Mouse (Mus musculus) neutrophil, adult 65 days (primary cell): ENCODE results near the gene 4930415O20Rik. TPM values are rescaled to one million over a fixed set of nuclear protein-coding genes. Genes with fewer than 3 reads are reported as not detected.

Source experiments
- total RNA-seq: library from RNA; stranded (reverse); gene quantifications from 2 replicates; pipeline ENCODE4 v1.2.4, GENCODE M21; 2023

4930415O20Rik gene
- total RNA-seq: not detected in 2 replicates

DNA sequence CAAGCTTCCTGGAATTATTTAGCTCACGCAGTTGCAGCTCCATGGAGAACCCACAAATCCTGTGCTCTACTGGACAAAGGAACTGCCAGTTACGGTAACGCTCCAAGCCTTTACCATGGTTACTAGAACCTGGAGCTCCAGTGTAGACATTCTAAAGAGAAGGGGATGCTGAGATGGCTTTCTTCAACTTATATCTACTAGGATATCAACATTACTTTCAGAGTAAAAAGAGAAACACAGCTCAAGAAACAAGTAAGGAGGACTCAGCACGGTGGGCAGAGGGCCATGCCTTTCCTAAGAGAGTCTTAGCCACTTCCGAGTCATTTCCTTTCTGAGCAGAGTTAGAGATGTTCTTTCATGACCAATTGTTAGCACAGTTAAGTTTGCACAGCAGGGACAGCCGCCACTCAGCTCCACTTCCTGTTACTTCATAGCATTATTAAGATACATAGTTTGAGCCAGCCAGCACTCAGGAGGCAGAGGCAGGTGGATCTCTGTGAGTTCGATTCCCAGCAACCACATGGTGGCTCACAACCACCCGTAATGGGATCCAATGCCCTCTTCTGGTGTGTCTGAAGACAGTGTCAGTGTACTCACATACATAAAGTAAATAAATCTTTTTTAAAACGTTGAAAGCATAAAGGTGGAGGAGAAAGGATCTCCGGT, at the start of gene 4930415O20Rik, which contains the start of gene Ccnt1:
Gene 4930415O20Rik, plus strand, starts transcription at position 132 of the 666 bp plus-strand sequence.
Gene Ccnt1, minus strand, starts transcription at position 51 of the 666 bp plus-strand sequence.

DNA sequence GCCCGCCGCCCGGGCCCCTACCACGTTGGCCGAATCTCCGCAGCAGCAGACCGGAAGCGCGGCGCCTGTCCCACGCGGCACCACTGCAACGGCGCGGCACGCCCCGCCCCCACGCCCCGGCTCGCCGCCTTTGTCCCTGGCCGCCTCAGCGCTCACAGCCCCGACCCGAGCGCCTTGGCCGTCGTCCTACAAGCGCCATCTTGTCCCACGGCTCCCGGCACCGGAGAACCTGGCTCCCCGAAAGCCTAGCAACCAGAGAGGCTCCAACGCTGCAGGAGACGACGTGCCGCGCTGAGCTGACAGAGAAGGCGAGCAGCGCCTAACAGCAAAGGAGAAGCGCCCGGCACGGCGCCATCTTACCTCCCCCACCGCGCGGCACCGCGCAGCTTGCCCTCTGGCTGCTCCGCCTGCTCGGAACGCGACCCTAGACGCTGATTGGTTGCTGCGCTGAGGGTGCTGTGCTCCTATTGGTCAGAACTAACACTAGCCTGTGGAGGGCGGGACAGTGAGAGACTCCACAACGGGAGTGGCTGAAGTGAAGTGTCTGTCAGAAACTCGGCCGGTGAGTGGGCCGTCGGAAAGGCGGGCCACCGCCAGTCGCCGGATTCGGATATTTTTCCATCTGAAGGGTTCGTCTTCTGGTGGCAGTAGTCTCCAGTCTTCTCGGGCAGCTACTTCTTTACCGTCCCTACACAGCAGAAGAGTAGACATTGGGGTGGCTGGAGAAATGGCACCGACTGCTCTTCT, 36.8 kb upstream of the 4930415O20Rik start, which contains the start of gene Kansl2:
Gene Kansl2, minus strand, starts transcription at position 384 of the 747 bp plus-strand sequence.

GRCm38 (mm10) chr15:98609331-98610130, 38.7 kb downstream of the 4930415O20Rik start, which contains the start of gene Adcy6:
Adcy6 (minus strand) TSS chr15:98610076.

DNA sequence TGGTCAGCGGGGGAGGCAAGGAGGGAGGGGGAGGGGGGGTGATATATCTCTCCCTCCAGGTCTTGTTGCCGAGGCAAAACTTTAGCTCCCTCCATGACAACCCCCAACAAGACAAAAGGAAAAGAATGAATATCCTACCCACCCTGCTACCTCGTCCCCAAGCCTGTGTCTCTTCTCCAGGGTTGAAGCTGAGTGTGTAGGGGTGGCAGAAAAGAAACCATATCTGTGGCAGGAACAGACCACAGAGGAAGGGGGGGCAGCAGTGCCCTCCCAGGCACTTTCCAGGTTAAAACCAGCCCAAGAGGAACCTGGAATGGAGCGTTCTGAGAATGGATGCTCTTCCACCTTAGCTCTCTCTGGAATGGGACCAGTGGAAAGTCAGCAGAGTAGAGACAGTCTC, 59.7 kb downstream of the 4930415O20Rik start, which contains the start of gene Cacnb3:
Gene Cacnb3, plus strand, starts transcription at position 301 of the 400 bp plus-strand sequence.

Other genes with a start within 250 kb of the 4930415O20Rik start
- not detected in 2 replicates for gene Olfr284, start 230.0 kb upstream of the 4930415O20Rik start, total RNA-seq
- not detected in 2 replicates for gene Olfr283, start 190.1 kb upstream of the 4930415O20Rik start, total RNA-seq
- not detected in 2 replicates for gene Olfr282, start 139.8 kb upstream of the 4930415O20Rik start, total RNA-seq
- gene Olfr281, start 118.4 kb upstream of the 4930415O20Rik start, total RNA-seq: not detected in 2 replicates
- gene OR5BS1P, start 101.1 kb upstream of the 4930415O20Rik start, total RNA-seq: not detected in 2 replicates
- not detected in 2 replicates for gene Lalba, start 88.3 kb upstream of the 4930415O20Rik start, total RNA-seq
- not detected in 2 replicates for gene Olfr279, start 78.6 kb upstream of the 4930415O20Rik start, total RNA-seq
- gene Kansl2, start 36.7 kb upstream of the 4930415O20Rik start, total RNA-seq: 20.3 and 31.7 TPM in 2 replicates
- 156 and 177 TPM in 2 replicates for gene Ccnt1, start 81 bp upstream of the 4930415O20Rik start, total RNA-seq
- 1.5 and 2.5 TPM in 2 replicates for gene Adcy6, start 39.1 kb downstream of the 4930415O20Rik start, total RNA-seq
- 0.43 and 1.2 TPM in 2 replicates for gene Cacnb3, start 59.8 kb downstream of the 4930415O20Rik start, total RNA-seq
- 68.1 and 73.5 TPM in 2 replicates for gene Ddx23, start 91.9 kb downstream of the 4930415O20Rik start, total RNA-seq
- gene Rnd1, start 106.5 kb downstream of the 4930415O20Rik start, total RNA-seq: 16.4 and 16.6 TPM in 2 replicates
- gene Ccdc65, start 137.2 kb downstream of the 4930415O20Rik start, total RNA-seq: not detected in 2 replicates
- gene Fkbp11, start 157.2 kb downstream of the 4930415O20Rik start, total RNA-seq: 1.4 and 2.0 TPM in 2 replicates
- 72.9 and 90.8 TPM in 2 replicates for gene Arf3, start 192.2 kb downstream of the 4930415O20Rik start, total RNA-seq
- gene Wnt10b, start 207.1 kb downstream of the 4930415O20Rik start, total RNA-seq: 0.18 TPM in 1 of 2 replicates, not detected in the other
- not detected in 2 replicates for gene Wnt1, start 218.9 kb downstream of the 4930415O20Rik start, total RNA-seq
- not detected in 2 replicates for gene Ddn, start 238.5 kb downstream of the 4930415O20Rik start, total RNA-seq